Mouse (Mus musculus): Measurements from ENCODE around the gene Ttc7b. TPM values are rescaled to one million over a fixed set of nuclear protein-coding genes. Genes with fewer than 3 reads are reported as not detected.

The Ttc7b gene
- polyA plus RNA-seq (2012; ENCODE audit: low replicate concordance): 7.7 and 7.8 TPM in 2 replicates

GRCm38 (mm10) chr12:100520794-100521186, at the start of gene Ttc7b:
Gene Ttc7b, minus strand, starts transcription at chr12:100520826.

Other genes starting within 250 kb of the Ttc7b start
- 0.89 and 2.4 TPM in 2 replicates for gene Rps6ka5, start 206.2 kb upstream of the Ttc7b start, polyA plus RNA-seq (2012; ENCODE audit: low replicate concordance)